Mouse (Mus musculus) erythroid progenitor cell, adult 5-6 weeks (primary cell): ENCODE results near the gene Psma4. TPM values are rescaled to one million over a fixed set of nuclear protein-coding genes. Genes with fewer than 3 reads are reported as not detected.
A peak's percentile ranks its signal among the peaks of the same experiment; 100 is the strongest.
"Not testable (repeated sequence)": the region's sequence is repeated elsewhere in the genome, so short reads cannot be mapped to it uniquely, and the experiment has no call there.

Source experiments
- ATAC-seq: replicated peaks from 2 replicates; pipeline ENCODE4 v1.8.0; 2016; ENCODE audit warnings: moderate number of reproducible peaks, mild to moderate bottlenecking, moderate TSS enrichment, inconsistent platforms; ENCODE audit not compliant: poor library complexity, low FRiP score, severe bottlenecking
- total RNA-seq, 2 experiments: library from RNA; stranded (forward) in 1 of 2; stranded (reverse) in 1 of 2; fragments of 150-400 nt in 1 of 2; fragments of 186-747, 209-891 nt in 1 of 2; gene quantifications; 2 replicates each; pipeline versions ENCODE4 v1.2.3 to v1.2.4; 2015 to 2017; ENCODE audit warnings: low replicate concordance in 2 of 2

Gene Psma4
- 93.1 and 102 TPM in 2 replicates for total RNA-seq (2015; ENCODE audit: low replicate concordance)
- total RNA-seq (2017; ENCODE audit: low replicate concordance): 60.1 and 70.1 TPM in 2 replicates

DNA sequence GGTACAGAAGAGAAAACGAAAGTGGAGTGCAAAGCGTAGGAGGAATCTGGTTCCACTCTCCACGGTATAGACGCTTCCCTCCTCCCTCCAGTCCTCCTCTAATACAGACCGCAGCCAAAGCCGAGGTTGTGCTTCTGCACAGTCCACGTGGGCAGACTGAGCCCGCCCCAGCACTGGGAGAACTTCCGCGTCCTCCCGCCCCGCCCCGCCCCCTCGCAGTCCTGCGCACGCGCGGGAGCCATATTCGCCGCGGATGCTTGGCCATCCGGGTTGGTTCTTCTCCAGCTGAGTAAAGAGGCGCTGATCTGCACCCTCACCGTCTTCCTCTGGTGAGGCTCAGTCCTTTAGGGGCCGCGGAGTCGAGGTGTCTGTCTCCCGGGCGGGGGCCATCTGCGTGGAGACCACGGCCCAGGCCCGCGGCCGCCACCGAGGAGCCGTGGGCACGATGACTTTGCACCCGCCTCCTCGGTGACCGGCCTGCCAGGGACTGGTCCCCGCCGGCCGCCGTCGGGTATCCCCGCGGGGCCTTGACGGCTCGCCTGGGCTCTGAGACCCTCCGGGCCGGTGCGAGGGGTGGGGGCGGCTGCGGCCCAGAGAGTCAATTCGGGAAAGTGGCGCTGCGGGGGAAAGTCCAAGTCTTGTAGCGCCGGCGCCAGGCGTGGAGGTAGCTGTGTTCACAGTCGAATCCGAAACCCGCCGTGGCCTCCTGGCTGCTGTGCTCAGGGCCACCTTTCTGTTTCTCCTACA is at the start of gene Psma4, which contains the start of gene AY074887:
TSS of gene Psma4 (plus strand) at position 216 of the 747 bp plus-strand sequence.
TSS of gene AY074887 (minus strand) at position 424 of the 747 bp plus-strand sequence.
- ATAC-seq: peak; percentile 95

DNA sequence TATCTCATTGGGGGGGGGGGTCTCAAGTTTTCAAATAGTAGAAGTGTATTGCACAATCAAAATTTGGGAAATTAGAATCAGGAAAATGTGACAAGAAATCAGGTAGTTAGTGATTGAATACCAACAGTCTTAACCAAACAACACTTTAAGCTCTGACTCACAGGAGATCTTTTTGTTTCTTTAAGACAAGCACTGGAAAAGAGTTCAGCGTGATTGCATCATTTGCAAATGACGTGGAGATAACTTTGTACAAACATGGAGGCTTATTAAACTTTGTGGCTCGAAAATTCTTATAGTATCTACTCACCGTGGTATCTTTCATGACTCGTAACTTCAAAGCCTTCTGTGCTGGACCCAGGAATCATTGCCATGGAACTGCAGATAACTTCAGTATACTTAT is 41.1 kb upstream of the Psma4 start:
- ATAC-seq: no peak

DNA sequence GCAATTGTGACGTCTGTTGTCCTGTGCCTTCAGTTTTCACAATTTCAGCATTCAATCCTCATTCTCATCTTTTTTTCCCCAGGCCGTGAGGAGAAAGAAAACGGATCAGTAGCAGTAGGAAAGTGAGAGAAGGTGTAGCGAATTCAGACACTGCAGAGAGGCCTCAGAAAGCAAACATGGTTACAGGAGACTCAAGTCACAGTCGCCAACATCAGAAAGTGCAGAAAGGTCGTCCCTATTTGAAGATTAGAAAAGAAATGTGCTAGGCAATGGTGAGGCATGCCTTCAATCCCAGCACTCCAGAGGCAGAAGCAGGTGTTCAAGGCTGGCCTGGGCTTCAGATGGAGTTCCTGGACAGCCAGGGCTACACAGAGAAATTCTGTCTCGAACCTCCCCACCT is 35.0 kb upstream of the Psma4 start:
- no peak for ATAC-seq

DNA sequence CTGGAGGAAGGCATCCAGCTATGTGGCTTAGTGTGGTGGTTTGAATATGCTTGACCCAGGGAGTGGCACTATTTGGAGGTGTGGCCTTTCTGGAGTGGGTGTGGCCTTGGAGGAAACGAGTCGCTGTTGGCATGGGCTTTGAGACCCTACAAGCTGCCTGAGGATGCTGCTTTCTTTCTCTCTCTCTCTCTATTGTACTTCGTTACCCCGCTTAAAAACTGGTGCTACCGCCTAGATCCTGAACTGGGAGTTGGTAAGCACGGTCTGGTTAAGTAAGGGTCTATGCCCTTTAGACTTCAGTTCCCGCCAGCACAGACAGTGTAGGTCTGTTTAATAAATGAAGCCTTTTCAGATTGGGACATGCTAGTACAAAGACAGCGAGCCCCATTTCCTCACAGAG is 34.2 kb upstream of the Psma4 start:
- ATAC-seq: no peak

DNA sequence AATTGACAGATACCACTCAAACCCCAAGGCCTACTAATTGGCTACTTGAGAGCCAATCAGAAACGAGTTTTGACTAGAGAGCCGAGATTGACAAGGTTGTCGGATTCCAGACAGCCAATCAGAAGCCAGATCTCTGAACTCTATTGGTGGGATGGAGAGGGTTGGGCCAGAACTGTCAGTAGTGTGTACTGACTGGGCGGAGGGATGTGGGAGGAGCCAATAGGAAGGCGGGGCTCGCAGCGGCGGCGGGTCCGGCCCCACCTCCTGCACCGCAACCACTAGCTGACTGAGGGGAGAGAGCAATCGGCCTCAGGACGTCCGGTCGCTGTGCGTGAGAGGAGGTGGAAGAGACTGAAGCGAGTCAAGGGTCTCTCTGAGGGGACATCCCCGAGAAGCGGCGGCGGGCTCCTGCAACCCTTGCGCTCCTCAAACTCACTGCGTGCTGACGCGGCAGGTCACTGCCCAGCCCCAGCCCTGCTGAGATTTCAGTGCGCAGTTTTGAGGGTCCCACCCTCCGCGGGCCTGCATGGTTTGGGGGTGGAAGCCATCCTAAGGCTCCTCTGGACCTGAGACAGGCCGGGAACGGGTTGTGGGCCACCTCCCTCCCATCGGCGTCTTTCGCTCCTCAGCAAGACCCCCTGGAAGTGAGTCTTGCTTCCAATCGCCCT is 33.4 kb upstream of the Psma4 start, which contains the start of gene Hykk:
TSS of gene Hykk (plus strand) at position 274 of the 668 bp plus-strand sequence.
- peak; percentile 58 for ATAC-seq

DNA sequence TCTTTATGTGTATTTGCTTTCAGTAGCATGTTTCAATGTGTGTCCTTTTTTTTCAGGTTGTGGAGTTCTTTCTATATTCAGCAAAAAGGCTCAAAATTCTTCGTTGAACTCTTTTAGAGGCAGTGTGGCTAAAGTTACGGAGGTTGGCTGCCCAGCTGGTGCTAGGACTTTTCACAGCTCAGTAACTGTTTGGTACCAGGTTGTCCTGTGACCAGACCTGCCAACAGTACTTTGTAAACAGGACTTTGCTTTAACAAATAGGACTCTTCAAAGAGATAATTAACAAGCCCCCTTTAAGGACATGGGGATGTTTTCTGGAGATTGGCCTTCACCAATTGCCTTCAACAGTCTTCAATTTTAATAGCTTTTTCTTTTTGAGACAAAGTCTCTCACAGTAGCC is 32.4 kb upstream of the Psma4 start:
- ATAC-seq: no peak

DNA sequence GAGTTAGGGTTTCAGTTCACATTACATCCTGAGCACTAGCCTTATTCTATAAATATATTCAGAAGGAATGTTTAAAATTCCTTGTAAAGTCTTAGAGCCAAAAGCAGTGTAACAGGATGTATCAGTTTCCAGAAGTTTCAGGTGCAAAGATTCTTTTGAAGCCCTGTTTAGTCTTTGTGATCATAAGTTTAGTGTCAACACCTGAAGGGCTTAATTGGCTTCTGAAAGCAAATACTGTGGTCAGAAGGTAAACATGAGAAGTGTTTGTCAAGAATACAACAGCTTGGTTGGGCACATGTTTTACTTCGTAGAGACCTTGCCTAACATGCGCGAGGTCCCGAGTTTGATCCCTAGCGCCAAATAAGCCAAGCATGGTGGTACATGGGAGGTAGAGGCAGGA is 31.8 kb upstream of the Psma4 start:
- ATAC-seq: no peak

DNA sequence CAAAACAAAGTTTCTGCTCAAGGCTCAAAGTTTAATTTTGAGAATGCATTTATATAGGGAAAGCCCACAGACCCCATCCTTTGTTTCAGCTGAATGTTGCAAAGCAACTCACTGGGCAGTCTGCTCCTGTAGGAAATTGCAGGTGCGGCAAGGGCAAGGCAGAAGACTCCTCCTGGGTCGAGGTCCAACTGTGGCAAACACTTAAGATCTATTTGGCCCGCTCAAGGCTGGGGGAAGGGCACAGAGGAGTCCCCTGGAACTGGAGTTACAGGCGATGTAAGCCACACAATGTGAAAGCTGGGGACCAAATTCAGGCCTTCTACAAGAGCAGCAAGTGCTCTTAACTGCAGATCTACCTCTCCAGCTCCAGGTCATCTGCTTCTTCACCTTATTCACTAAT is 30.6 kb upstream of the Psma4 start:
- no peak for ATAC-seq

DNA sequence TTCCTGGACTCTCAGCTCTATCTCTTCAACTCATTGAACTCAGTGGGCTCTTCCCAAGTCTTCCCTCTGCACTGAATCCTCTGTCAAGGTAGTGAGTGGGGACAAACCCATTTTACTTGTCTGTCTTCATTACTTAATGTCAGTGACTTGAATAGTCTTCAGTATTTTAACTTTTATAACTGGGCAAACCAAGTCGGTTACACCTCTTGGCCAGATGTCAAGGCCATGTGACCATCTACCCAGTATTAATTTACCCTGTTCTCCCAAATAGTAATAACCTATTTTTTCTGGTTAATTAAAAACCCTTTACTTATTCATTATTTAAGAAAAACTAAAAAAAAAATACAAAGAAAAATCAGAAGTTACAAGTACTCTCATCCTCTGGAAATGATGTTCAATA is 19.8 kb upstream of the Psma4 start:
- no peak for ATAC-seq

DNA sequence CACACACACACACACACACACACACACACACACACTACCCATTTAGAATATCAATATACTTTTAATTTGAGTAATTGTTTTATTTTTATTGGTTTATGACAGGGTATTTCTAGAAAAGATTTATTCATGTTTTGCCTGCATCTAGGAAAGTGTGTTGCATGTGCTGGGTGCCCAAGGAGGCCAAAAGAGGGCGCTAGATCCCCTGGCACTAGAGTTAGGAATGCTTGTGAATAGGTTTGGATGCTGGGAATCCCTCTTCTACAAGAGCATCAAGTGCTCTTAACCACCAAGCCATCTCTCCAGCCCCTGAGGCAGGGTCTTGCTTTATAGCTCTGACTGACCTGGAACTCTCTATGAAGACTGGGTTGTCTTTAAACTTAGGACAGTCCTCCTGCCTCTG is 18.8 kb upstream of the Psma4 start:
- ATAC-seq: no peak

DNA sequence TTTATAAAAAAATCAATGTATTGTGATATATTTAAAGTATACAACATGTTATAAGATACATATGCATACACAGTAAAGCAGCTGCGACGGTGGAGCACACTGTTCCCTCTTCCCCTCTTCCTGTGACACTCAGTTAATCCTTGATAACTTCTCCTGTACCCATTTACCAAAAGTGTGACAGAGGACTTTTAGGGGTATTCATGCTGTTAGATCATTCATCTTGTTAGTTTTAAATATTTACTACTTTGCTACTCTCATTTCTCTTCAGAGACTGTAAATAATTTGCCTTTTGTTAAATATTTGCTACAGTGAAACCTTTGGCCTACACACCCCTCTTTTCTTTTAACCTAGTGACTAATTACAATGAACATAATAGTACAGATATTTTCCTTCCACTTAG is 18.2 kb upstream of the Psma4 start:
- ATAC-seq: no peak

DNA sequence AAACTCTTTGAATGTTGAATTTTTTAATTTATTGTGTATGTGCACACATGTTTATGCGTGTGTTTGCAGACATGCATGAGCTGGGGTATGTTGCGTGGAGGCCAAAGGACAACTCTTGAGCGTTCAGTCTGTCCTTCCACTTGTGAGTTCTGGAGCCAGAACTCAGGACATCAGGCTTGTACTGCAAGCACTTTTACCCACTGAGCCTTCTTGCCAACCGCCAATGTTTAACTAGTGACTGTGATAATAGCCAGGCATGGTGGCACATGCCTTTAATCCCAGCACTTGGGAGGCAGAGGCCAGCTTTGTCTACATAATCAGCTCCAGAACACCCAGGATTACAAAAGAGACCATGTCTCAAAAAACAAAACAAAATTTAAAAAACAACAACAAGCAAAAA is 8.5 kb upstream of the Psma4 start:
- ATAC-seq: no peak

DNA sequence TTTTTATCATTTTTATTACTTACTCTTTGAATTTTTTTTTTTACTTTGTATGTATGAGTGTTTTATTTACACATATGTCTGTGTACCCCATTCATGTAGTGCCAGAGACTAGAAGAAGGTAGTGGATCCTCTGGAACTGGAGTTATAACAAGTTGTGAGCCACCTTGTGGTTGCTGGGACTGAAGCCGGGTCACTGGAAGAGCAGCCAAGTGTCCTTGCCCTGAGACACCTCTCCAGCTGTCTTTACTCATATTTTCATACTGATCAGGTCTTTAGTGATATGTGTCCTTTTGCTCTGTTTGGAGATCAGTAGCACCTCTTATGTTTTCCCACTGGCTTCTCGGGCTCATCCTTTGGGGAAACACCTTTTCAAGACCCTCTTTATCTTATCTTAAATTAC is 6.1 kb upstream of the Psma4 start:
- ATAC-seq: no peak

DNA sequence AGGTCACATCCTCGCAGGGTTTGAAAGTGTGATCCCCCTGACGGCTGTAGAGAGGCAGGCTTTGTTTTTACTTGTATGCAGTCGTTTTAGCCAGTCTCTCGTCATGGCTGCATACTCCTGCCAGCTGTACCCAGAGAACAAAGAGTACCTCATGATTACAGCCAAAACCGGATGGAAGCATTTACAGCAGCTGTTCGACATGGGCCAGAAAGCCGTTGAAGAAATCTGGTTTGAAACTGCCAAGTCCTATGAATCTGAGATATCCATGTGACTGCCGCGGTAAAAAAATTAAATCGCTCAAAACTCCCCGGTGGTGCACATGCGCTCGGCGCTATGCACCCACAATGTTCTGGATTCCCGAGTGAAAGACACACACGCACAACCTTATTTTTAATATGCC is 4.3 kb upstream of the Psma4 start:
- ATAC-seq: no peak

DNA sequence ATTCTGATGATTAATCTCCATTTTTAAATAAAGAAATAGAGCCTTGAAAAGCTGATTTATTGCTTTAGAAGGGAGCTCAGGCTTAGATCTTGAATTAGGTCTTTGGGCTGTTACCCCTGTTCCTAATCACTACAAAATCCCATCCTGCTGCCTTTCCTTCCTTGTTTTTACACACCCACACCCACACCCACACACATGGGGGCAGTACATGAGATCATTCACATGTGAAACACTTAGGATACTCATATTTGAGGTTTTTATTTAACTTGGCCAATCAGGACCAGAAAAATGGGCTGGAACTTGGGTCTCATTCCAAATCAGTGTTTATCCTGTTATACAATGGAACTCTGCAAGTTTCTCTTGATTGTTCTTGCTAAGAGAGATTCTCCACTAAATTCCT is 1.1 kb upstream of the Psma4 start:
- no peak for ATAC-seq

DNA sequence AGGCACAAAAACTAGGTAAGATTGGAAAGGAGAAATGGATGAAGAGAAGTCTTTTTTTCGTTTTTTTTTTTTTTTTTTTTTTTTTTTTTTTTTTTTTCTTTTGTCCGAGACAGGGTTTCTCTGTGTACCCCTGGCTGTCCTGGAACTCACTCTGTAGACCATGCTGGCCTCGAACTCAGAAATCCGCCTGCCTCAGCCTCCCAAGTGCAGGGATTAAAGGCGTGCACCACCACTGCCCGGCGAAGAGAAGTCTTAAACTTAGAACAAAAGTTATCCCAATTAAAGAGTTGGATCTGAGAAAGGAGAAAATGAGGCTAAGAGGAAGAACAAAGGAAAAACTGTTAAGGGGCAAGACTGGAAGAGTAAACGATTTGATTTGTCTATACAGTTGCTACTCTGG is 428 bp upstream of the Psma4 start:
- ATAC-seq: not testable (repeated sequence)

DNA sequence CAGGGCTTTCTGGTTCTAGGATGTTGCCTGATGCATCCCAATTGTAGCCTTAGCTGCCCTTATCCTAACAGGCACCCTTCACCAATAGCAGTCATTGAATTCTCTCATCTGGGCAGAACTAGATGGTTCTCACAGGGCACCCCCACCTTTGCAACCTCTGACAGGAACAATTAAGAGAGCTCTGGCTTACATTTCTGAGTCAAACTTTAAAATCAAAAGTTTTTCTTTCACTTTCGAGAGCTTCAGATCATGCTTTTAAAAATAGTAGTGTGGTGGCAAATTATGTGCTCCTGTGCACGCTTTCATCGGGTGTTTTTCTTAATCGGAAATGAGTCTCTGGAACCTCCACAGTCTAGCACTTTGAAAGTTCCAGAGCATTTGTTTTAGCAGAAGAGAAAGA is 10.5 kb downstream of the Psma4 start:
- ATAC-seq: no peak

DNA sequence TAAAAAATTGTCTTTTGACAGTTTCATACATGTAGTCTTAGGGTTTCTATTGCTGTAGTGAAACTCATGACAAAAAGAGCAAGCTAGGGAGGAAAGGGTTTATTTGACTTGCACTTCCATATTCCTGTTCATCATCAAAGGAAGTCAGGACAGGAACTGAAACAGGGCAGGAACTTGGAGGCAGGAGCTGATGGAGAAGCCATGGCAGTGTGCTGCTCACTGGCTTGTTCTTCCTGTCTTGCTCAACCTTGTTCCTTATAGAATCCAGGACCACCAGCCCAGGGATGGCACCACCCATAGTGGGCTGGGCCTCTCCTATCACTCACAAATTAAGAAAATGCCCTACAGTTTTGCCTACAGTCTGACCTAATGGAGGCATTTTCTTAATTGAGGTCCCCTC is 13.1 kb downstream of the Psma4 start:
- no peak for ATAC-seq

DNA sequence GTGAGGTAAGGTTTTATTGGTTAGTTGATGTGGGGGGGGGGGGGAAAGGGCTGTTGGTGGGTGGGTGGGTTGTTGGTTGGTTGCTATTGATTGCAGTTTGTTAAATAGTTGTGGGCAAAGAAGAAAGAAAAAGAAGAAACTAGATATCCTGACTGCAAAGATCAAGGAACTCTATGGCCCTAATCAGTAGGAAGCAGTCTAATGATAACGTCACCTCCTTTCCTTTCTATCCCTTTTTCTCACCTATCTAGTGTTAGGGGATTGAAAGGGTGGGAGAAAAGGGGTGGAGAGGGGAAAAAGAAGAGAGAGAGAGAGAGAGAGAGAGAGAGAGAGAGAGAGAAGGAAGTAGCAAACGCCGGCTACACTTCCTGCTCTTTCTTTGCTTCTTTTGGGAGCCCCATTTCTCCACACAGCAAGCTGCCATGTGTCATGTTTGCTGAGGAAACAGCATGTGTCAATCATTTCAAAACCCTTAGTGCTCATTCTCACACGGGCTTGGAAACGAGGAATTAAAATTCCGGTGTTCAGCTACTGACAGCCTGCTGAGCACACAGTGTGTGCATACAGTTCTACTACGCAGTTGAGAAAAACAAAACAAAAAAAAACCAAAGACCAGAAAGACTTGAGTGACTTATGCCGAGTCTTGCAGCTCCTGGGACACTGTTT is 19.5 kb downstream of the Psma4 start:
- no peak for ATAC-seq

DNA sequence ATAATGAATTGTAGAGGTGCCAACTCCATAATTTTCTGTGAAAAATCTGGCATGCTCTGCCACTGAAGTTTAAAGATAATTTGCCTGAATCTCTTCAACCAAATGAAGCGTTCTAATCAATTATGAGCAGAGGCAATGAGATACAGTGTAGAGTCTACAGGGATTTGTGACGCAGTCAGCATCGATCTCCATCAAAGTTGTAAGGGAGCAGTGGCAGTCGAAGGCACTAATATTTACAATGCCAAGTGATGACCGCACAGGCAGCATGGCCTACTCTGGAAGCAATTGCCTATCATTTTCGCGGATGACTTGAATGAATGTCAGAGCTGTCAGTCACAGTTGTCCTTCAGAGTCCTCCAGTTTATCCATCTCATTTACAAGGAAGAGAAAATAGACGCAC is 30.1 kb downstream of the Psma4 start, which contains the start of gene Chrna5:
TSS of gene Chrna5 (plus strand) at position 207 of the 400 bp plus-strand sequence.
- ATAC-seq: no peak
